Mouse (Mus musculus) embryonic facial prominence, embryonic 12.5 days (tissue): ENCODE results near the gene Ly6g6d. TPM values are rescaled to one million over a fixed set of nuclear protein-coding genes. Genes with fewer than 3 reads are reported as not detected.
A peak's percentile ranks its signal among the peaks of the same experiment; 100 is the strongest.
"Not testable (repeated sequence)": the region's sequence is repeated elsewhere in the genome, so short reads cannot be mapped to it uniquely, and the experiment has no call there.

Experiments used
- ATAC-seq: fragments of 200-750 bp; cut with Nextera tagmentation; 2 replicates; pipeline ENCODE4 v1.8.0; 2017; ENCODE audit not compliant: insufficient number of reproducible peaks, insufficient read depth, low FRiP score, low TSS enrichment
- H3K27ac ChIP-seq: fragments of 300-500 bp; sonication (generic); 2 replicates; pipeline ENCODE4 v1.5.1; 2016; ENCODE audit warnings: mild to moderate bottlenecking
- H3K27me3 ChIP-seq: fragments of 300-500 bp; sonication (generic); 2 replicates; pipeline ENCODE4 v1.6.1; 2016; ENCODE audit warnings: mild to moderate bottlenecking, moderate library complexity
- H3K36me3 ChIP-seq: fragments of 300-500 bp; sonication (generic); 2 replicates; pipeline ENCODE4 v1.6.1; 2016; ENCODE audit warnings: mild to moderate bottlenecking
- H3K4me1 ChIP-seq: fragments of 300-500 bp; sonication (generic); 2 replicates; pipeline ENCODE4 v1.6.1; 2016
- H3K4me2 ChIP-seq: fragments of 300-500 bp; sonication (generic); replicated peaks from 2 replicates; pipeline ENCODE4 v1.6.1; 2016; ENCODE audit warnings: mild to moderate bottlenecking, moderate library complexity
- H3K4me3 ChIP-seq: fragments of 300-500 bp; sonication (generic); 2 replicates; pipeline ENCODE4 v1.5.1; 2016; ENCODE audit warnings: mild to moderate bottlenecking
- H3K9ac ChIP-seq: fragments of 300-500 bp; sonication (generic); 2 replicates; pipeline ENCODE4 v1.6.1; 2016; ENCODE audit warnings: mild to moderate bottlenecking, moderate library complexity
- H3K9me3 ChIP-seq: fragments of 300-500 bp; sonication (generic); 2 replicates; pipeline ENCODE4 v1.6.1; 2016; ENCODE audit warnings: mild to moderate bottlenecking, moderate library complexity
- WGBS: fragments of 180-500 bp; shearing (Covaris S2); methylation state at CpG from one replicate; pipeline ENCODE4 v1.1.7; 2016; 5-methylcytosine and 5-hydroxymethylcytosine counted together
- polyA plus RNA-seq: library from polyadenylated mRNA; unstranded; fragments of >200 nt; fragmentation: Nextera tagmentation; extraction: Ambion mirVana; gene quantifications from 2 replicates; pipeline ENCODE4 v1.2.1, GENCODE M21; 2016

Ly6g6d gene
- polyA plus RNA-seq = 0.68 TPM in 1 of 2 replicates, not detected in the other

DNA sequence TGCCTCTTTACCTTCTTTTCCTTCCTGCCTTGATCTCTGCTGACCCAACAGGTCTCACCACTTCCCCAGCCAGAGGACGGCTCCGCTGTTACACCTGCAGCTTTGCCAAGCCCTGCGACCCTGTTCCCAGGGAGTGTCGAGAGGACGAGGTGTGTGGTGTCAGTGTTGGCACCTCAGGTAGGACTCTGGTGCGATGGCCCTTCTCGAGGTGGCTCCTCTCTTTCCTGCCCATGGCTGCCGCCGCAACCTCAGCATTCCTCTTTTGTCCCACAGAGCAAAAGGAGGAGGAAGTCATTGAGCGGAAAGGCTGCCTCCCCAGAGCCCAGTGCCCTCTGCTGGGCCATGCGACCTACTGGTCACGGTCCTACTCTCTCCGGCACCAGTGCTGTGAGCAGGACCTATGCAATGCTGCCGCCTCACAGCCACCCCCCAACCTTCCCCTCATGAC, at the start of gene Ly6g6d:
TSS of gene Ly6g6d (minus strand) at position 280 of the 448 bp plus-strand sequence.
- Histone ChIP-seq H3K4me3 (peak within 1 kb of the TSS; percentile 14; the same call in 1 of the 2 replicates), H3K4me1 (peaks cover 23% of the 10 kb centered on the region), H3K36me3 (no peaks in the 10 kb centered on the region), H3K9me3 (no peaks in the 10 kb centered on the region), H3K27me3 (peaks cover 27% of the 10 kb centered on the region), H3K4me2 (peak within 1 kb of the TSS; percentile 24), H3K27ac (no peak within 1 kb of the TSS), H3K9ac (no peak within 1 kb of the TSS)
- 9% methylated on average over 14 of the region's 14 CpGs for WGBS
- peak; percentile 54; the same call in 1 of the 2 replicates for ATAC-seq

- Histone ChIP-seq H3K4me1 (peaks cover 24% of the 10 kb centered on the region), H3K36me3 (peaks cover 29% of the 10 kb centered on the region; the same call in 1 of the 2 replicates), H3K27me3 (no peaks in the 10 kb centered on the region), H3K27ac (no peak overlapping the region), H3K9me3 (no peaks in the 10 kb centered on the region), H3K4me2 (peak overlapping the region; percentile 67), H3K4me3 (peak overlapping the region; percentile 69), H3K9ac (peak overlapping the region; percentile 78)
- no peak for ATAC-seq
- WGBS = 72% methylated on average over 13 of the region's 13 CpGs
These were observed 49.2 kb upstream of the Ly6g6d start for GRCm38 (mm10) chr17:35127017-35127416.

DNA sequence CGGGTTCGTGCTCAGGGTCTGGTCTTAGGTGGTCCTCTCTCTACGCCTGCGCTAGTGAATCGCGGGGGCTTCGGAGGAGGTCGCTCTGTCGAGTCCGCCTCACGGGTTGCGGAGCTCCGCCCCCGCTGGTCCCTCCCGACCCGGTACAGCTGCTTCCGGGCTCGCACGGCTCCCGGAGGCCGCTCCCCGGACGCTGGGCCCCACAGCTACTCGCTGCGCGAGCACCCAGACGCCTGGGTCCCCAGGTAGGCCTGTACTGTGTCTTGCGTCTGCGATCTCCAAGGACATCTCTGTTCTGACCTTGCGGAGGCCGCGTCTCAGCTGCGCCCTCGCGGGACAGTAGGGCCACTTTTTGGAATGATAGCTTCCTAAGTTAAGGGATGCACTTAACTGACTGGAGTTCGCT, 48.3 kb upstream of the Ly6g6d start, which contains the start of gene D17H6S53E:
TSS of gene D17H6S53E (plus strand) at position 168 of the 406 bp plus-strand sequence.
- ATAC-seq = peak; percentile 29
- H3K36me3 ChIP-seq = peaks cover 29% of the 10 kb centered on the region; the same call in 1 of the 2 replicates
- under 1% methylated on average over 36 of the region's 36 CpGs for WGBS
- H3K27me3 ChIP-seq = no peaks in the 10 kb centered on the region
- peak within 1 kb of the TSS; percentile 78 for H3K9ac ChIP-seq
- peak within 1 kb of the TSS; percentile 67 for H3K4me2 ChIP-seq
- peaks cover 24% of the 10 kb centered on the region for H3K4me1 ChIP-seq
- H3K9me3 ChIP-seq = no peaks in the 10 kb centered on the region
- H3K27ac ChIP-seq = peak within 1 kb of the TSS; percentile 80
- peak within 1 kb of the TSS; percentile 69 for H3K4me3 ChIP-seq

DNA sequence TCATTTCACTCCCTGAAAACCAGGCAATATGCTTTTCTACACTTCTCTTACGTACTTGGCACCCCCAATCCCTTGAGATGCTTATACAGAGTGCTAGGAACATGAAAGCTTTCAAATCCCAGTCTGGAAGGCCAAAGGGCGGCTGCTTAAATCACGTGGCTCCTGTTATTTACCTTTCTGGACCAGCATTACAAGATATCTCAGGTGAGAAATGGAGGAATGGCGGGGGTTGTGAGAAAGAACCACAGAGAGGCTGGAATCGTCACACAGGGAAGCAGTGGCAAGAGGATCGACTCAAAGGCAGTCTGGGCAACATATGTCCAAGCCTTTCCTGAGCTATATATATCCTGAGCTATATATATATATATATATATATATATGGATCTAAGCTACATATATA, 47.7 kb upstream of the Ly6g6d start:
- Histone ChIP-seq H3K4me2 (peak overlapping the region; percentile 67), H3K9ac (peak overlapping the region; percentile 78), H3K36me3 (peaks cover 29% of the 10 kb centered on the region; the same call in 1 of the 2 replicates), H3K4me1 (peaks cover 24% of the 10 kb centered on the region), H3K9me3 (no peaks in the 10 kb centered on the region), H3K27me3 (no peaks in the 10 kb centered on the region), H3K4me3 (peak overlapping the region; percentile 69), H3K27ac (no peak overlapping the region)
- WGBS = 32% methylated on average over 6 of the region's 6 CpGs
- ATAC-seq = no peak

DNA sequence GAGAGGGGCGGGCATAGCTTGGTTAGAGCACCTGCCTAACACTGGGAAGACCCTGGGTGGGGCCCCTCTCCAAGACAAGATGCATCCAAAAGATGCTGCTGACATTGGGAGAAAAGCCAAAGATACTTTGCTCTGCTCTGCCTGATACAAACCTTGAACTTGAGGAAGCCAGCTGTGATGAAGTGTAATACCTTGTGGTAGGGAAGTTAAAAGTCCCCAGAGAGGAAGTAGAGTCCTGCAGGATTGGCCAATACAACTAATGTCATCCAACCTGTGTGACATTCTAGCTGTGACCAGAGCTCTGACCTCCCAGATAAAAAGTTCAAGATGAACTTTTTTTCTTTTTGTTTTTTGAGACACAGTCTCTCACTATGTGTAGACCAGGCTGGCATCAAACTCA, 47.2 kb upstream of the Ly6g6d start:
- 82% methylated on average over 1 of the region's 1 CpGs for WGBS
- H3K9me3 ChIP-seq = no peaks in the 10 kb centered on the region
- peaks cover 29% of the 10 kb centered on the region for H3K4me1 ChIP-seq
- no peak for ATAC-seq
- no peaks in the 10 kb centered on the region for H3K27me3 ChIP-seq
- peak overlapping the region; percentile 78; the same call in 1 of the 2 replicates for H3K9ac ChIP-seq
- H3K4me3 ChIP-seq = peak overlapping the region; percentile 69; the same call in 1 of the 2 replicates
- H3K36me3 ChIP-seq = peaks cover 25% of the 10 kb centered on the region; the same call in 1 of the 2 replicates
- peak overlapping the region; percentile 67; the same call in 1 of the 2 replicates for H3K4me2 ChIP-seq
- no peak overlapping the region for H3K27ac ChIP-seq

- H3K4me2 ChIP-seq = not testable (repeated sequence)
These were observed 46.5 kb upstream of the Ly6g6d start for GRCm38 (mm10) chr17:35124261-35124896.

GRCm38 (mm10) chr17:35123287-35123686, 45.4 kb upstream of the Ly6g6d start:
- peaks cover 29% of the 10 kb centered on the region for H3K4me1 ChIP-seq
- ATAC-seq, H3K27me3 ChIP-seq, H3K9ac ChIP-seq, H3K27ac ChIP-seq, H3K4me3 ChIP-seq, H3K4me2 ChIP-seq, H3K9me3 ChIP-seq: not testable (repeated sequence)
- peaks cover 23% of the 10 kb centered on the region for H3K36me3 ChIP-seq
- 89% methylated on average over 9 of the region's 9 CpGs for WGBS

More at GRCm38 (mm10) chr17:35124261-35124896, 46.5 kb upstream of the Ly6g6d start:
- H3K27ac ChIP-seq, H3K27me3 ChIP-seq, ATAC-seq, H3K4me3 ChIP-seq, H3K9ac ChIP-seq, H3K9me3 ChIP-seq: not testable (repeated sequence)
- peaks cover 34% of the 10 kb centered on the region for H3K4me1 ChIP-seq
- WGBS = 95% methylated on average over 12 of the region's 12 CpGs
- H3K36me3 ChIP-seq = peaks cover 21% of the 10 kb centered on the region; the same call in 1 of the 2 replicates

GRCm38 (mm10) chr17:35121871-35122303, 44.0 kb upstream of the Ly6g6d start, which contains the start of gene Csnk2b:
TSS of gene Csnk2b (minus strand) at chr17:35122053.
- Histone ChIP-seq H3K9ac (peak within 1 kb of the TSS; percentile 95), H3K27me3 (no peaks in the 10 kb centered on the region), H3K4me3 (peak within 1 kb of the TSS; percentile 95), H3K4me2 (peak within 1 kb of the TSS; percentile 90), H3K36me3 (peaks cover 34% of the 10 kb centered on the region), H3K27ac (peak within 1 kb of the TSS; percentile 92), H3K9me3 (no peaks in the 10 kb centered on the region), H3K4me1 (peaks cover 21% of the 10 kb centered on the region)
- WGBS = under 1% methylated on average over 19 of the region's 19 CpGs
- ATAC-seq = peak; percentile 32

GRCm38 (mm10) chr17:35121143-35121799, 43.4 kb upstream of the Ly6g6d start, which contains the start of gene Gpank1:
TSS of gene Gpank1 (plus strand) at chr17:35121455.
- Histone ChIP-seq H3K9ac (peak within 1 kb of the TSS; percentile 95), H3K4me3 (peak within 1 kb of the TSS; percentile 95), H3K36me3 (peaks cover 38% of the 10 kb centered on the region), H3K4me2 (peak within 1 kb of the TSS; percentile 90), H3K27ac (peak within 1 kb of the TSS; percentile 92), H3K4me1 (peaks cover 16% of the 10 kb centered on the region), H3K9me3 (no peaks in the 10 kb centered on the region), H3K27me3 (no peaks in the 10 kb centered on the region)
- peak; percentile 94 for ATAC-seq
- under 1% methylated on average over 50 of the region's 50 CpGs for WGBS

GRCm38 (mm10) chr17:35120745-35121142, 42.9 kb upstream of the Ly6g6d start:
- no peak for ATAC-seq
- Histone ChIP-seq H3K27me3 (no peaks in the 10 kb centered on the region), H3K9ac (peak overlapping the region; percentile 95), H3K4me1 (peaks cover 16% of the 10 kb centered on the region), H3K4me3 (peak overlapping the region; percentile 95), H3K9me3 (no peaks in the 10 kb centered on the region), H3K27ac (peak overlapping the region; percentile 69), H3K4me2 (peak overlapping the region; percentile 90), H3K36me3 (peaks cover 43% of the 10 kb centered on the region)
- WGBS = 0% methylated on average over 33 of the region's 33 CpGs
